Mouse (Mus musculus): ENCODE measurements around the gene Iqgap3. TPM values are rescaled to one million over a fixed set of nuclear protein-coding genes. Genes with fewer than 3 reads are reported as not detected.
A peak's percentile ranks its signal among the peaks of the same experiment; 100 is the strongest.

The Iqgap3 gene
- polyA plus RNA-seq, 1 experiment from 2014 or later = 23.8 TPM

- H3K9me3 ChIP-seq (ENCODE audit: control insufficient read depth, low read length) = no peaks in the 10 kb centered on the region
- peaks cover 32% of the 10 kb centered on the region for H3K4me1 ChIP-seq (replicated peaks; ENCODE audit: control insufficient read depth, insufficient read depth, low read length)
- ATAC-seq (replicated peaks; ENCODE audit: low FRiP score, low TSS enrichment, low read depth) (no peak), DNase-seq (ENCODE audit: low spot score) (no peak)
- 8% methylated on average over 3 of the region's 3 CpGs for WGBS
- peak overlapping the region; percentile 94 for H3K27ac ChIP-seq (ENCODE audit: low read depth)
- no peaks in the 10 kb centered on the region for H3K27me3 ChIP-seq (replicated peaks; ENCODE audit: control insufficient read depth, insufficient read depth, low read length)
- peak overlapping the region; percentile 56 for H3K4me3 ChIP-seq (ENCODE audit: low read depth, low read length)
- H3K9ac ChIP-seq (ENCODE audit: low read length) = peak overlapping the region; percentile 57
- no peaks in the 10 kb centered on the region for H3K36me3 ChIP-seq (ENCODE audit: control insufficient read depth, insufficient read depth, low read length)
- H3K4me2 ChIP-seq (ENCODE audit: low read length) = peak overlapping the region; percentile 97
These were observed 56.0 kb downstream of the Iqgap3 start for GRCm38 (mm10) chr3:88137821-88138220.

GRCm38 (mm10) chr3:88138336-88139242, 56.8 kb downstream of the Iqgap3 start:
- ATAC-seq (replicated peaks; ENCODE audit: low FRiP score, low TSS enrichment, low read depth) = peak; percentile 42
- Histone ChIP-seq H3K9me3 (ENCODE audit: control insufficient read depth, low read length) (no peaks in the 10 kb centered on the region), H3K36me3 (ENCODE audit: control insufficient read depth, insufficient read depth, low read length) (no peaks in the 10 kb centered on the region), H3K4me1 (replicated peaks; ENCODE audit: control insufficient read depth, insufficient read depth, low read length) (peaks cover 33% of the 10 kb centered on the region), H3K27ac (ENCODE audit: low read depth) (peak overlapping the region; percentile 94), H3K4me2 (ENCODE audit: low read length) (peak overlapping the region; percentile 97), H3K27me3 (replicated peaks; ENCODE audit: control insufficient read depth, insufficient read depth, low read length) (no peaks in the 10 kb centered on the region), H3K4me3 (ENCODE audit: low read depth, low read length) (peak overlapping the region; percentile 56), H3K9ac (ENCODE audit: low read length) (peak overlapping the region; percentile 57)
- DNase-seq (ENCODE audit: low spot score) = peak; percentile 94
- WGBS = under 1% methylated on average over 31 of the region's 32 CpGs

DNA sequence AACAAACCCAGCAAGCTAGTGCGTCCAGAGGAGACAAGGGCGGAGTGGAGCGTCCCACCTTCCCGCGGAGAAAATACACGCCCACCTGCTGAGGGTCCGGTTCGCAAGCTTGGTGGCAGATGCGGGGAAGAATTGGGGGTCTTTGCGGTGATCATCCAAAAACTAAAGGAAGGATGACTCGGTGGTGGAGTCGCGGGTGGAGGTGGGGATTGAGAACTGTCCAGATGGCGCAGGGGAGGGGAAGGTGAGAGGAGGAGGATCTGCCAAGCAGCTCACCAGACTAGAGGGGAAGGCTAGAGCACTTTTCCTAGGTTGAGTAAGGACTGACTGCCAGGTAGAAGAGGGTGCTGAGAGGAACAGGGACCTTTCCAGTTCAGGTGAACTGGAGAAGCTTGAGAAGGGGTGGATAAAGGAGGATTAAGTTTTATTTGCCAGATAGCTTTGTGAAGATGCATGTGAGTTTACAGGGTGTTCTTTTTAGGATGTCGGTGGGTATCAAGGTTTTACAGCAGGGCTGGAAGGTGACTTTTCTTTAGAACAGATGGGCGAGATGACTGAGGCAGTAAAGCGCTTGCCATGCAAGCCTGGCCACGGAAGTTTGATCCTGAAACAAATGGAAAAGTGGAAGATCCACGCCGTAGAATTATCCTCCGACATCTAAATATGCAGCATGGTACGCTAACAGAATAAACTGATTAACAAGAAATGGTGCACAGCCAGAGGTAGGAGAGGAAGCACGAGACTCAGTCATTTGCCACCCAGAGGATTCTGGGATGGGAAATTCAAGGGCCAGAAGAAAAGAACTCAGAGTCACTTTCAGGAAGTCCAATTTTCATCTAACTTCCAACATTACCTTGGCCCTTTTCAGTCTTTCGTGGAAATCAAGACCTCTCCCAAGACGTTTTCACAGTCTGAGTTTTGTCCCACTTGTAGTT, 57.7 kb downstream of the Iqgap3 start:
- Histone ChIP-seq H3K4me3 (ENCODE audit: low read depth, low read length) (peak overlapping the region; percentile 56), H3K27me3 (replicated peaks; ENCODE audit: control insufficient read depth, insufficient read depth, low read length) (no peaks in the 10 kb centered on the region), H3K27ac (ENCODE audit: low read depth) (peak overlapping the region; percentile 94), H3K4me1 (replicated peaks; ENCODE audit: control insufficient read depth, insufficient read depth, low read length) (peaks cover 42% of the 10 kb centered on the region), H3K9me3 (ENCODE audit: control insufficient read depth, low read length) (no peaks in the 10 kb centered on the region), H3K36me3 (ENCODE audit: control insufficient read depth, insufficient read depth, low read length) (no peaks in the 10 kb centered on the region), H3K9ac (ENCODE audit: low read length) (peak overlapping the region; percentile 57), H3K4me2 (ENCODE audit: low read length) (peak overlapping the region; percentile 97)
- WGBS = 17% methylated on average over 25 of the region's 25 CpGs
- no peak for DNase-seq (ENCODE audit: low spot score)
- no peak for ATAC-seq (replicated peaks; ENCODE audit: low FRiP score, low TSS enrichment, low read depth)

DNA sequence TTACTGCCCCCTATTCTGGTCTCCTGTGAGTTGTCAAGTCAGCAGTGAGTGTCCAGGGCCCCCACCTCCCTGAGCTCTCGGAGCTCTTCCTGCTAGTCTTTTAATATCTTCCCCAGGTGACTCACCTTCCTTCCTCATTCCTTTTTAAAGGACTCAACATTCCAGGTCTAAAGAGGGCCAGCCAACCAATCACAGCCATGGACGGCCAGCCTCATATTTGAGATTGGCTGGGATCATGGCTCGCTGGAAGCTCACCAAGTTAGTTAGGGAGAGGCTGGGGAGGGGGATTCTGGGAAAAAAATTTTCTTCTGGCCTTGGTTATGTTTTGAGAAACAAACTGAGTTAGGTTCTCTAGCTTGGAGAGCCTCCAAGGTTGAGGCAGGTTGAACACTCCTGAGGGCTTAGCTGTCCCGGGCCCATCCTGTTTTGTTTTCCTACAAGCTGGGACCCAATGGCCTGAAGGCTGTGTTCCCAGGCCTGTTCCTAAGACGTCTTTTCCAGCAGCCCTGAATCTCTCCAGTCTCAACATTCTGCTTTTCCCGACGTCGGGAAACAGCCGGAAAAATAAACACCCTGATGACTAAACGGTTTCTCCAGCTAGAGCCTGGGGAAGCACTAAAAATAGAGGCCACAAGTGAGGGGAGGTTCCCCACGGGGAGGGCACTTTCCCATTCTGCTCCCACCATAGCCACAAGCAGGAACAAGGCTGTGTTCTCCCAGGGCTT, 58.6 kb downstream of the Iqgap3 start:
- H3K9me3 ChIP-seq (ENCODE audit: control insufficient read depth, low read length) = no peaks in the 10 kb centered on the region
- peak overlapping the region; percentile 97 for H3K4me2 ChIP-seq (ENCODE audit: low read length)
- peak overlapping the region; percentile 94 for H3K27ac ChIP-seq (ENCODE audit: low read depth)
- WGBS = 9% methylated on average over 11 of the region's 11 CpGs
- ATAC-seq (replicated peaks; ENCODE audit: low FRiP score, low TSS enrichment, low read depth) = no peak
- H3K36me3 ChIP-seq (ENCODE audit: control insufficient read depth, insufficient read depth, low read length) = no peaks in the 10 kb centered on the region
- H3K27me3 ChIP-seq (replicated peaks; ENCODE audit: control insufficient read depth, insufficient read depth, low read length) = no peaks in the 10 kb centered on the region
- H3K9ac ChIP-seq (ENCODE audit: low read length) = 0 out of 2 replicates have a peak overlapping the region, but pooled peaks have one; percentile 13
- DNase-seq (ENCODE audit: low spot score) = peak; percentile 61
- H3K4me3 ChIP-seq (ENCODE audit: low read depth, low read length) = no peak overlapping the region; the same call in 1 of the 2 replicates
- H3K4me1 ChIP-seq (replicated peaks; ENCODE audit: control insufficient read depth, insufficient read depth, low read length) = peaks cover 50% of the 10 kb centered on the region

GRCm38 (mm10) chr3:88140903-88141430, 59.2 kb downstream of the Iqgap3 start:
- H3K4me1 ChIP-seq (replicated peaks; ENCODE audit: control insufficient read depth, insufficient read depth, low read length) = peaks cover 57% of the 10 kb centered on the region

GRCm38 (mm10) chr3:88141439-88141786, 59.6 kb downstream of the Iqgap3 start:
- ATAC-seq (replicated peaks; ENCODE audit: low FRiP score, low TSS enrichment, low read depth) (no peak), DNase-seq (ENCODE audit: low spot score) (no peak)

More at GRCm38 (mm10) chr3:88140903-88141430, 59.2 kb downstream of the Iqgap3 start:
- DNase-seq (ENCODE audit: low spot score) = no peak
- Histone ChIP-seq H3K9ac (ENCODE audit: low read length) (peak overlapping the region; percentile 79; the same call in 1 of the 2 replicates), H3K36me3 (ENCODE audit: control insufficient read depth, insufficient read depth, low read length) (no peaks in the 10 kb centered on the region), H3K4me3 (ENCODE audit: low read depth, low read length) (peak overlapping the region; percentile 87; the same call in 1 of the 2 replicates), H3K27ac (ENCODE audit: low read depth) (peak overlapping the region; percentile 94), H3K9me3 (ENCODE audit: control insufficient read depth, low read length) (no peaks in the 10 kb centered on the region), H3K27me3 (replicated peaks; ENCODE audit: control insufficient read depth, insufficient read depth, low read length) (no peaks in the 10 kb centered on the region), H3K4me2 (ENCODE audit: low read length) (peak overlapping the region; percentile 97)
- 40% methylated on average over 6 of the region's 6 CpGs for WGBS
- ATAC-seq (replicated peaks; ENCODE audit: low FRiP score, low TSS enrichment, low read depth) = no peak

DNA sequence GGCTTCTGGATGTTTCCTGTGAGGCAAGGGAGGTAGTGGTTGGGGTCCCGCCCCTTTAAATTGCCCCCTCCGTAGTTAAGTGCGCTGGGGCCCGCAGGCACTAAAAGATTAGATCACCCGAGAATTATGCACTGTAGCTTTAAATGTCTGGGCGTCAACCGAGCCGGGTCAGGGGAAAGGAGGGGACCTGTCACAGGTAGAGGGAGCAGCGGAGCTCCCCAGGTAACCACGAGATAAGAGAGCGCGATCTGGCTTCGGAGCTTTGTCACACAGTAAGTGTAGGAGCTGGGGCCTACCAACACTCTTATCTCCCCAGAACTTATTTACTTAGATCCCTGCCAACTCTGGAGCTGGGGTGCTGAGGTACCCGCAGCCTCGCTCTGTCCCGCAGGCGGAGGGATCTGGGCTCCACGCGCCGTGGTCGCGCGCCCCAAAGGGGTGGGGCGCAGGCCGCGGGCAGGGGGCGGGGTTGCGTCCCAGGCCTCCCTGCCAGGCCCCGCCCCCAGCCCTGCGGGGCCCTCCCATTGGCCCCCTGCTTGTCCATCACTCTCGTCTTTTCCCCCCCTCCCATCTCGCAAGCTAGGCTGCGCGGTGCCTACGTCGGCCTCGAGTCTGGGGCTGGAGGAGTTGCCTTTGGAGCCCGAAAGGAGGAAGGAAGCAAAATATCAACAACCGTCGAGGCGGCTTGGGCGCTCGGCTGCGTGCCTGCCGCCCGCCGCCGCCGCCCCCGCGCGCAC, 60.2 kb downstream of the Iqgap3 start, which contains the start of gene Mef2d:
Gene Mef2d, plus strand, starts transcription at position 586 of the 737 bp plus-strand sequence.
- Histone ChIP-seq H3K4me2 (ENCODE audit: low read length) (peak within 1 kb of the TSS; percentile 97), H3K27ac (ENCODE audit: low read depth) (peak within 1 kb of the TSS; percentile 94), H3K9ac (ENCODE audit: low read length) (peak within 1 kb of the TSS; percentile 79), H3K9me3 (ENCODE audit: control insufficient read depth, low read length) (no peaks in the 10 kb centered on the region), H3K36me3 (ENCODE audit: control insufficient read depth, insufficient read depth, low read length) (no peaks in the 10 kb centered on the region), H3K27me3 (replicated peaks; ENCODE audit: control insufficient read depth, insufficient read depth, low read length) (no peaks in the 10 kb centered on the region), H3K4me1 (replicated peaks; ENCODE audit: control insufficient read depth, insufficient read depth, low read length) (peaks cover 66% of the 10 kb centered on the region), H3K4me3 (ENCODE audit: low read depth, low read length) (peak within 1 kb of the TSS; percentile 87)
- ATAC-seq (replicated peaks; ENCODE audit: low FRiP score, low TSS enrichment, low read depth) = peak; percentile 84
- under 1% methylated on average over 47 of the region's 52 CpGs for WGBS
- peak; percentile 93 for DNase-seq (ENCODE audit: low spot score)

More at GRCm38 (mm10) chr3:88141439-88141786, 59.6 kb downstream of the Iqgap3 start:
- WGBS = 6% methylated on average over 9 of the region's 9 CpGs
- no peaks in the 10 kb centered on the region for H3K36me3 ChIP-seq (ENCODE audit: control insufficient read depth, insufficient read depth, low read length)
- no peaks in the 10 kb centered on the region for H3K27me3 ChIP-seq (replicated peaks; ENCODE audit: control insufficient read depth, insufficient read depth, low read length)
- H3K4me2 ChIP-seq (ENCODE audit: low read length) = peak overlapping the region; percentile 97
- peak overlapping the region; percentile 94 for H3K27ac ChIP-seq (ENCODE audit: low read depth)
- H3K4me1 ChIP-seq (replicated peaks; ENCODE audit: control insufficient read depth, insufficient read depth, low read length) = peaks cover 61% of the 10 kb centered on the region
- H3K4me3 ChIP-seq (ENCODE audit: low read depth, low read length) = peak overlapping the region; percentile 87
- peak overlapping the region; percentile 79 for H3K9ac ChIP-seq (ENCODE audit: low read length)
- H3K9me3 ChIP-seq (ENCODE audit: control insufficient read depth, low read length) = no peaks in the 10 kb centered on the region
